Mouse (Mus musculus) stomach, embryonic 14.5 days (tissue): ENCODE measurements around the gene Tldc2. TPM values are rescaled to one million over a fixed set of nuclear protein-coding genes. Genes with fewer than 3 reads are reported as not detected.

ENCODE experiments used
- ATAC-seq: fragments of 200-750 bp; cut with Nextera tagmentation; 2 replicates; pipeline ENCODE4 v1.8.0; 2017; ENCODE audit warnings: low read depth, moderate TSS enrichment; ENCODE audit not compliant: insufficient number of reproducible peaks, insufficient read depth, low FRiP score
- H3K27ac ChIP-seq: fragments of 300-500 bp; sonication (generic); 2 replicates; pipeline ENCODE4 v1.5.1; 2014; ENCODE audit warnings: mild to moderate bottlenecking, low read length, moderate library complexity, mixed read lengths
- H3K27me3 ChIP-seq: fragments of 300-500 bp; sonication (generic); 2 replicates; pipeline ENCODE4 v1.6.1; 2014; ENCODE audit warnings: low read length, control low read depth, mixed read lengths; ENCODE audit not compliant: control insufficient read depth, insufficient read depth
- H3K36me3 ChIP-seq: fragments of 300-500 bp; sonication (generic); 2 replicates; pipeline ENCODE4 v1.6.1; 2014; ENCODE audit warnings: mild to moderate bottlenecking, control low read depth, low read length, moderate library complexity, mixed read lengths; ENCODE audit not compliant: control insufficient read depth, insufficient read depth
- H3K4me1 ChIP-seq: fragments of 300-500 bp; sonication (generic); 2 replicates; pipeline ENCODE4 v1.6.1; 2014; ENCODE audit warnings: low read length, control low read depth, mixed read lengths; ENCODE audit not compliant: control insufficient read depth, insufficient read depth
- H3K4me2 ChIP-seq: fragments of 300-500 bp; sonication (generic); replicated peaks from 2 replicates; pipeline ENCODE4 v1.6.1; 2014; ENCODE audit warnings: low read depth, low read length, control low read depth
- H3K4me3 ChIP-seq: fragments of 300-500 bp; sonication (generic); 2 replicates; pipeline ENCODE4 v1.5.1; 2014; ENCODE audit warnings: low read depth, low read length, control low read depth
- H3K9ac ChIP-seq: fragments of 300-500 bp; sonication (generic); replicated peaks from 2 replicates; pipeline ENCODE4 v1.6.1; 2014; ENCODE audit warnings: low read depth, mild to moderate bottlenecking, control low read depth, low read length, moderate library complexity, mixed read lengths
- H3K9me3 ChIP-seq: fragments of 300-500 bp; sonication (generic); 2 replicates; pipeline ENCODE4 v1.6.1; 2016; ENCODE audit warnings: low read depth, low read length, control low read depth; ENCODE audit not compliant: control insufficient read depth
- WGBS: fragments of 180-500 bp; shearing (Covaris S2); extraction: QIAGEN DNeasy Blood & Tissue Kit; methylation state at CpG from one replicate; pipeline ENCODE4 v1.1.7; 2014; 5-methylcytosine and 5-hydroxymethylcytosine counted together
- polyA plus RNA-seq: library from polyadenylated mRNA; unstranded; fragments of >200 nt; fragmentation: Nextera tagmentation; extraction: Ambion mirVana; gene quantifications from 2 replicates; pipeline ENCODE4 v1.2.1, GENCODE M21; 2014

The Tldc2 gene
- polyA plus RNA-seq, 1 experiment from 2014 or later, result not detected

GRCm38 (mm10) chr2:157144132-157144531, 57.3 kb downstream of the Tldc2 start:
- Histone ChIP-seq H3K4me1 (no peaks in the 10 kb centered on the region), H3K27me3 (no peaks in the 10 kb centered on the region), H3K4me2 (no peak overlapping the region), H3K36me3 (peaks cover 30% of the 10 kb centered on the region), H3K27ac (no peak overlapping the region), H3K4me3 (no peak overlapping the region), H3K9ac (no peak overlapping the region), H3K9me3 (no peaks in the 10 kb centered on the region)
- no peak for ATAC-seq
- WGBS, result 86% methylated on average over 5 of the region's 5 CpGs

DNA sequence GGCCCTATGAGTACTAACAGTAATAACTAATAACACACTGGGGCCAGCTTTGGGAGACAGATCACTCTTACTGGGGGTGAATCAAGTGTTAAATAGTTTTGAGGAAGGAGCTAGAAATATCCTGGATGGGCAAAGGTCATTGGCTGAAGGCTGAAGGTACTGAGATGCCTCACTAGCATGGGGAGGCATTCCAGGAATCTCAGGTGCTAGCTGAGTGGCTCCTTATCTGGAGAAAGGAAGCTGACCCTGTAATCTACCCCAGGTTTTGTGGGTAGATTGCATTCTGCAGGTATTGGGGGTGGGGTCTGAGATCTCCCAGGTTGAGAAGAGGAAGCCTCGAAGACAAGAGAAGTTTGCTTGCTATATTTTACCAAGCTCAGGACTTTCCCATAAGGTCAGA, 58.3 kb downstream of the Tldc2 start:
- H3K4me2 ChIP-seq, result no peak overlapping the region
- peaks cover 37% of the 10 kb centered on the region for H3K36me3 ChIP-seq
- no peaks in the 10 kb centered on the region for H3K4me1 ChIP-seq
- WGBS, result 52% methylated on average over 1 of the region's 1 CpGs
- H3K9ac ChIP-seq, result no peak overlapping the region
- H3K9me3 ChIP-seq, result no peaks in the 10 kb centered on the region
- no peak for ATAC-seq
- H3K27ac ChIP-seq, result no peak overlapping the region
- no peak overlapping the region for H3K4me3 ChIP-seq
- no peaks in the 10 kb centered on the region for H3K27me3 ChIP-seq

Other genes starting within 250 kb of the Tldc2 start
- 67.1 and 73.7 TPM in 2 replicates for gene Tgif2, start 247.0 kb upstream of the Tldc2 start, polyA plus RNA-seq
- gene 4930518I15Rik, start 229.1 kb upstream of the Tldc2 start, polyA plus RNA-seq, result 8.0 and 9.1 TPM in 2 replicates
- gene Rab5if, start 223.9 kb upstream of the Tldc2 start, polyA plus RNA-seq, result 189 and 202 TPM in 2 replicates
- 0.22 and 0.28 TPM in 2 replicates for gene Sla2, start 199.9 kb upstream of the Tldc2 start, polyA plus RNA-seq
- 44.4 and 45.1 TPM in 2 replicates for gene Ndrg3, start 95.0 kb upstream of the Tldc2 start, polyA plus RNA-seq
- 36.4 and 38.7 TPM in 2 replicates for gene Dsn1, start 79.9 kb upstream of the Tldc2 start, polyA plus RNA-seq
- 7.3 and 8.1 TPM in 2 replicates for gene Soga1, start 7.8 kb upstream of the Tldc2 start, polyA plus RNA-seq
- gene Samhd1, start 48.2 kb downstream of the Tldc2 start, polyA plus RNA-seq, result 30.6 and 32.5 TPM in 2 replicates
- 30.5 and 30.7 TPM in 2 replicates for gene Rbl1, start 117.5 kb downstream of the Tldc2 start, polyA plus RNA-seq
- 301 and 324 TPM in 2 replicates for gene Rpn2, start 192.0 kb downstream of the Tldc2 start, polyA plus RNA-seq
- 0.45 and 0.85 TPM in 2 replicates for gene Mroh8, start 192.5 kb downstream of the Tldc2 start, polyA plus RNA-seq